ENCODE assay signal across 12 mouse cellular contexts in genomic region chr5:36920072-36920471, GRCm38 (mm10). TPM values are rescaled to one million over a fixed set of nuclear protein-coding genes. Genes with fewer than 3 reads are reported as not detected.
DNase-seq lines count a peak whose midpoint lies in the region; ATAC-seq and TF ChIP-seq lines count a peak whose summit lies in the region.
"Had no signal": no experiment of that assay in that cellular context is flagged by ENCODE, and none has a peak within 500 bp of the region (broad histone marks: within the 10 kb centered on the region; RNA-seq: fewer than 3 reads in every experiment).

No protein-coding gene starts in this region.

- peak in 1 of 2 experiments; percentile 46 for DNase-seq in cerebellum, adult 2 months
- DNase-seq in cerebellum, adult 8-10 months, result no peak
- DNase-seq in kidney, postnatal 4 days, result peak; percentile 59 to 64
- DNase-seq in kidney, postnatal 25 days, result no peak
- peak; percentile 50 for DNase-seq in A20 (ENCODE audit: low read depth, low spot score)
- DNase-seq in forelimb bud, embryonic 11.5 days (ENCODE audit: low read depth, low spot score), result peak; percentile 8
- DNase-seq in frontal cortex, adult 2 months (ENCODE audit: extremely low spot score in 1 of 2, low spot score in 1 of 2), result no peak

- TF ChIP-seq POLR2A in cerebellum, adult 2 months (IDR thresholded peaks at IDR 0.05; ENCODE audit: borderline replicate concordance, insufficient read depth, low read length), result no peak

- WGBS in cerebellum, adult 2 months, result 15% methylated on average over 1 of the region's 1 CpGs

- H3K4me3 ChIP-seq in cerebellum, adult 2 months (replicated peaks; ENCODE audit: insufficient read depth, low read depth, low read length), result no peak overlapping the region
- H3K4me3 ChIP-seq: erythroblast, embryonic 14.5 days; liver, embryonic 15.5 days had no signal

- no peak for ATAC-seq in cerebellum, adult (ENCODE audit: insufficient number of reproducible peaks, low FRiP score, low TSS enrichment)
- ATAC-seq: inflammation-experienced regulatory T-cells, adult 6 months had no signal

- H3K27ac ChIP-seq in cerebellum, adult 2 months (ENCODE audit: insufficient read depth, low read length), result 0 out of 2 replicates have a peak overlapping the region, but pooled peaks have one; percentile 31
- H3K27ac ChIP-seq: liver, embryonic 15.5 days had no signal

- TF ChIP-seq CTCF in cerebellum, adult 2 months (IDR thresholded peaks at IDR 0.05; ENCODE audit: borderline replicate concordance, insufficient read depth, low read depth, low read length), result peak; percentile 73

- H3K27me3 ChIP-seq in cerebellum, adult 2 months (ENCODE audit: control insufficient read depth, insufficient read depth, low read length), result no peaks in the 10 kb centered on the region
- H3K27me3 ChIP-seq: liver, embryonic 15.5 days had no signal

- H3K4me1 ChIP-seq in cerebellum, adult 2 months (ENCODE audit: control insufficient read depth, insufficient read depth, low read length), result peaks cover 89% of the 10 kb centered on the region
- H3K4me1 ChIP-seq: liver, embryonic 15.5 days had no signal

RNA-seq across cellular contexts. Expression of gene Ppp2r2c, which starts 51.8 kb away (rescaled TPM):
- polyA plus RNA-seq in cerebellum, adult 2 months (2012; rRNA removed), result 259 and 273 TPM in 2 replicates
- polyA plus RNA-seq in frontal cortex, adult 2 months (2012; rRNA removed), result 354 and 368 TPM in 2 replicates
- polyA plus RNA-seq: C2C12; erythroblast, embryonic 14.5 days; liver, embryonic 15.5 days had no signal

Comparison
In these comparisons a context has a peak if more than half of its experiments do, and no peak if none do; other contexts are left out.
1. DNase-seq: peak in kidney, postnatal 4 days (2 of 2), A20 (single experiment) and forelimb bud, embryonic 11.5 days (single experiment); none in cerebellum, adult 8-10 months (single experiment), kidney, postnatal 25 days (0 of 2) and frontal cortex, adult 2 months (0 of 2).